Comparison of ENCODE assay signal across 14 mouse cellular contexts in genomic region chr8:111030045-111030444, GRCm38 (mm10). TPM values are rescaled to one million over a fixed set of nuclear protein-coding genes. Genes with fewer than 3 reads are reported as not detected.
A peak's percentile ranks its signal among the peaks of the same experiment; 100 is the strongest.
DNase-seq lines count a peak whose midpoint lies in the region; ATAC-seq and TF ChIP-seq lines count a peak whose summit lies in the region.
"Had no signal": no experiment of that assay in that cellular context is flagged by ENCODE, and none has a peak within 500 bp of the region (broad histone marks: within the 10 kb centered on the region; RNA-seq: fewer than 3 reads in every experiment).

No protein-coding gene starts in this region.

- no peak for TF ChIP-seq CTCF in bone marrow, adult 2 months (IDR thresholded peaks at IDR 0.05; ENCODE audit: control insufficient read depth, insufficient read depth, low read length)
- TF ChIP-seq CTCF in liver, postnatal 0 days (IDR thresholded peaks at IDR 0.05; ENCODE audit: low read depth) = no peak

- H3K9ac ChIP-seq in liver, postnatal 0 days (replicated peaks) = no peak overlapping the region
- H3K9ac ChIP-seq: hindbrain, embryonic 14.5 days; limb, embryonic 13.5 days had no signal

- no peaks in the 10 kb centered on the region for H3K36me3 ChIP-seq in liver, postnatal 0 days (replicated peaks; ENCODE audit: insufficient read depth, low read length)
- H3K36me3 ChIP-seq: limb, embryonic 13.5 days had no signal

- peak; percentile 62 for ATAC-seq in CD4-positive, CD25-positive, alpha-beta regulatory T cell, adult 4 months
- ATAC-seq in liver, postnatal 0 days = no peak
- ATAC-seq: lung, postnatal 0 days had no signal

- no peak for TF ChIP-seq EP300 in liver, postnatal 0 days (IDR thresholded peaks at IDR 0.05; ENCODE audit: low read depth)

- H3K4me1 ChIP-seq in bone marrow, adult 2 months (ENCODE audit: control insufficient read depth, insufficient read depth, low read length) = peaks cover 2% of the 10 kb centered on the region; the same call in 1 of the 2 replicates
- peaks cover 20% of the 10 kb centered on the region for H3K4me1 ChIP-seq in liver, postnatal 0 days (ENCODE audit: insufficient read depth)

- H3K4me2 ChIP-seq in liver, postnatal 0 days (ENCODE audit: low read depth, low read length) = peak overlapping the region; percentile 59
- H3K4me2 ChIP-seq: hindbrain, embryonic 14.5 days; limb, embryonic 13.5 days had no signal

- H3K4me3 ChIP-seq in bone marrow, adult 2 months (replicated peaks; ENCODE audit: control insufficient read depth, low read depth, low read length) = peak overlapping the region; percentile 30
- peak overlapping the region; percentile 19 for H3K4me3 ChIP-seq in liver, postnatal 0 days (ENCODE audit: low read depth, low read length)
- H3K4me3 ChIP-seq: limb, embryonic 13.5 days had no signal

- no peaks in the 10 kb centered on the region for H3K9me3 ChIP-seq in liver, postnatal 0 days (ENCODE audit: low read length)
- H3K9me3 ChIP-seq: limb, embryonic 13.5 days had no signal

- H3K27me3 ChIP-seq in liver, postnatal 0 days (ENCODE audit: insufficient read depth, low read length) = no peaks in the 10 kb centered on the region

- TF ChIP-seq POLR2A in bone marrow, adult 2 months (IDR thresholded peaks at IDR 0.05; ENCODE audit: borderline replicate concordance, control insufficient read depth, low read depth, low read length) = no peak

- H3K27ac ChIP-seq in bone marrow, adult 2 months (ENCODE audit: control insufficient read depth, insufficient read depth, low read depth, low read length, poor library complexity) = no peak overlapping the region
- H3K27ac ChIP-seq in liver, postnatal 0 days (ENCODE audit: low read depth) = no peak overlapping the region
- H3K27ac ChIP-seq: hindbrain, embryonic 14.5 days; limb, embryonic 13.5 days had no signal

- WGBS in bone marrow, adult 2 months = 73% methylated on average over 6 of the region's 6 CpGs
- 65% methylated on average over 6 of the region's 6 CpGs for WGBS in liver, postnatal 0 days (ENCODE audit: insufficient replicate concordance)

- peak; percentile 77 for DNase-seq in CD4-positive helper T cell, adult 2 months (ENCODE audit: low read depth, low spot score)
- no peak for DNase-seq in liver, postnatal 0 days
- no peak for DNase-seq in kidney, adult 11 months
- no peak for DNase-seq in adipocyte (ENCODE audit: low spot score)
- DNase-seq in frontal cortex, postnatal 14 days (ENCODE audit: low spot score in 2 of 2) = no peak
- DNase-seq: adrenal gland, postnatal 36 days; cerebellum, postnatal 36 days; gastrocnemius, postnatal 10 days; heart, postnatal 14 days had no signal

RNA-seq across cellular contexts. Expression of gene Ddx19b, which starts 1.5 kb away (rescaled TPM):
- polyA plus RNA-seq in CD4-positive, CD25-positive, alpha-beta regulatory T cell, adult 4 months (2017; shearing (Covaris generic)) = 10 to 100 TPM in 1 of 2 experiments, 1 to 10 TPM in 1; 5.5 to 12.0 TPM
- polyA plus RNA-seq in bone marrow, adult 2 months (2011; ENCODE audit: insufficient read depth, insufficient read length, low replicate concordance, missing spikeins) = 1.8 and 3.4 TPM in 2 replicates
- polyA plus RNA-seq in liver, postnatal 0 days (2015; fragmentation: Nextera tagmentation; extraction: Ambion mirVana) = 3.5 and 3.9 TPM in 2 replicates

RNA-seq across cellular contexts. Expression of gene Aars, which starts 2.9 kb away (rescaled TPM):
- 10 to 100 TPM; 18.6 to 38.6 TPM for polyA plus RNA-seq in CD4-positive, CD25-positive, alpha-beta regulatory T cell, adult 4 months (2017; shearing (Covaris generic))
- 31.6 and 48.3 TPM in 2 replicates for polyA plus RNA-seq in bone marrow, adult 2 months (2011; ENCODE audit: insufficient read depth, insufficient read length, low replicate concordance, missing spikeins)
- 23.1 and 26.0 TPM in 2 replicates for polyA plus RNA-seq in liver, postnatal 0 days (2015; fragmentation: Nextera tagmentation; extraction: Ambion mirVana)

RNA-seq across cellular contexts. Expression of gene Exosc6, which starts 26.1 kb away (rescaled TPM):
- not detected for polyA plus RNA-seq in CD4-positive, CD25-positive, alpha-beta regulatory T cell, adult 4 months (2017; shearing (Covaris generic))
- not detected in 2 replicates for polyA plus RNA-seq in bone marrow, adult 2 months (2011; ENCODE audit: insufficient read depth, insufficient read length, low replicate concordance, missing spikeins)
- polyA plus RNA-seq in liver, postnatal 0 days (2015; fragmentation: Nextera tagmentation; extraction: Ambion mirVana) = 6.1 and 7.0 TPM in 2 replicates
- polyA plus RNA-seq: hindbrain, embryonic 14.5 days had no signal

RNA-seq across cellular contexts. Expression of gene Ddx19a, which starts 32.4 kb away (rescaled TPM):
- 10 to 100 TPM; 13.8 to 13.9 TPM for polyA plus RNA-seq in CD4-positive, CD25-positive, alpha-beta regulatory T cell, adult 4 months (2017; shearing (Covaris generic))
- polyA plus RNA-seq in bone marrow, adult 2 months (2011; ENCODE audit: insufficient read depth, insufficient read length, low replicate concordance, missing spikeins) = 13.5 and 17.3 TPM in 2 replicates
- polyA plus RNA-seq in liver, postnatal 0 days (2015; fragmentation: Nextera tagmentation; extraction: Ambion mirVana) = 6.9 and 7.0 TPM in 2 replicates
